ENCODE assay signal across 28 mouse cellular contexts in genomic region chr3:107848126-107848525, GRCm38 (mm10). TPM values are rescaled to one million over a fixed set of nuclear protein-coding genes. Genes with fewer than 3 reads are reported as not detected.
A peak's percentile ranks its signal among the peaks of the same experiment; 100 is the strongest.
DNase-seq lines count a peak whose midpoint lies in the region; ATAC-seq and TF ChIP-seq lines count a peak whose summit lies in the region.
"Had no signal": no experiment of that assay in that cellular context is flagged by ENCODE, and none has a peak within 500 bp of the region (broad histone marks: within the 10 kb centered on the region; RNA-seq: fewer than 3 reads in every experiment).

No protein-coding gene starts in this region.

- 0 out of 2 replicates have a peak overlapping the region, but pooled peaks have one; percentile 26 for H3K27ac ChIP-seq in hindbrain, embryonic 10.5 days
- H3K27ac ChIP-seq in hindbrain, embryonic 12.5 days: no peak overlapping the region
- H3K27ac ChIP-seq in layer of hippocampus, adult 2 months: peak overlapping the region; percentile 77
- H3K27ac ChIP-seq in stomach, embryonic 15.5 days: 0 out of 2 replicates have a peak overlapping the region, but pooled peaks have one; percentile 8
- no peak overlapping the region for H3K27ac ChIP-seq in kidney, adult 2 months (ENCODE audit: insufficient read depth, low read depth, low read length)

- H3K27me3 ChIP-seq in hindbrain, embryonic 10.5 days (ENCODE audit: insufficient read depth, poor library complexity, severe bottlenecking): no peaks in the 10 kb centered on the region
- no peaks in the 10 kb centered on the region for H3K27me3 ChIP-seq in hindbrain, embryonic 12.5 days
- no peaks in the 10 kb centered on the region for H3K27me3 ChIP-seq in stomach, embryonic 15.5 days (replicated peaks)
- no peaks in the 10 kb centered on the region for H3K27me3 ChIP-seq in kidney, adult 2 months (replicated peaks; ENCODE audit: control insufficient read depth, insufficient read depth, low read length)
- H3K27me3 ChIP-seq: CH12.LX had no signal

- ATAC-seq in hindbrain, embryonic 12.5 days (ENCODE audit: low FRiP score): no peak
- ATAC-seq in stomach, embryonic 15.5 days (ENCODE audit: insufficient read depth, low FRiP score, low read depth): no peak
- ATAC-seq: forebrain, postnatal 0 days; hindbrain, embryonic 16.5 days; midbrain, embryonic 16.5 days had no signal

- H3K9me3 ChIP-seq in hindbrain, embryonic 10.5 days: no peaks in the 10 kb centered on the region
- H3K9me3 ChIP-seq in hindbrain, embryonic 12.5 days (replicated peaks): no peaks in the 10 kb centered on the region
- H3K9me3 ChIP-seq in stomach, embryonic 15.5 days: no peaks in the 10 kb centered on the region
- H3K9me3 ChIP-seq: megakaryocyte, embryonic 14.5 days had no signal

- no peak overlapping the region for H3K9ac ChIP-seq in hindbrain, embryonic 12.5 days
- no peak overlapping the region for H3K9ac ChIP-seq in stomach, embryonic 15.5 days
- H3K9ac ChIP-seq: forebrain, postnatal 0 days had no signal

- H3K4me1 ChIP-seq in hindbrain, embryonic 10.5 days (replicated peaks): peaks cover 39% of the 10 kb centered on the region
- H3K4me1 ChIP-seq in hindbrain, embryonic 12.5 days: peaks cover 39% of the 10 kb centered on the region
- peaks cover 16% of the 10 kb centered on the region for H3K4me1 ChIP-seq in stomach, embryonic 15.5 days
- H3K4me1 ChIP-seq in kidney, adult 2 months (ENCODE audit: control insufficient read depth, insufficient read depth, low read length): no peaks in the 10 kb centered on the region

- no peak; the same call in 1 of the 2 replicates for TF ChIP-seq CTCF in layer of hippocampus, adult 2 months (conservative IDR thresholded peaks at IDR 0.05)
- no peak for TF ChIP-seq CTCF in kidney, adult 2 months (conservative IDR thresholded peaks at IDR 0.05; ENCODE audit: insufficient read depth, insufficient read length, low read depth, low read length)

- TF ChIP-seq POLR2A in kidney, adult 2 months (IDR thresholded peaks at IDR 0.05; ENCODE audit: low read depth, low read length): no peak

- DNase-seq in hindbrain, embryonic 10.5 days (ENCODE audit: low spot score): no peak
- peak; percentile 16 for DNase-seq in retina, embryonic 14.5 days (ENCODE audit: low spot score)
- DNase-seq in retina, postnatal 1 day: no peak
- DNase-seq in layer of hippocampus, adult 2 months (ENCODE audit: low spot score in 2 of 2): peak; percentile 55 to 56
- DNase-seq in heart, adult 8-10 months (ENCODE audit: low spot score): no peak
- DNase-seq in kidney, adult 2 months: no peak
- DNase-seq: adrenal gland, postnatal 25 days; cerebellum, adult 2 months; cerebellum, postnatal 36 days; forebrain, postnatal 0 days; heart, adult 11 months; heart, postnatal 36 days; kidney, adult 18-20 months; kidney, postnatal 10 days; left cerebral cortex, postnatal 4 days; lung, adult 2 months; right cerebral cortex, postnatal 14 days; thymus, postnatal 25 days had no signal

- no peak overlapping the region for H3K4me2 ChIP-seq in hindbrain, embryonic 12.5 days (replicated peaks)
- H3K4me2 ChIP-seq in stomach, embryonic 15.5 days: no peak overlapping the region
- H3K4me2 ChIP-seq: liver, embryonic 11.5 days had no signal

- 35% methylated on average over 4 of the region's 4 CpGs for WGBS in hindbrain, embryonic 10.5 days
- WGBS in hindbrain, embryonic 12.5 days: 38% methylated on average over 4 of the region's 4 CpGs
- whole genome bisulfite sequencing in stomach, embryonic 15.5 days: 41% methylated on average over 4 of the region's 4 CpGs
- WGBS in kidney, adult 2 months: 79% methylated on average over 4 of the region's 4 CpGs

- H3K36me3 ChIP-seq in hindbrain, embryonic 10.5 days: no peaks in the 10 kb centered on the region
- no peaks in the 10 kb centered on the region for H3K36me3 ChIP-seq in hindbrain, embryonic 12.5 days
- H3K36me3 ChIP-seq in stomach, embryonic 15.5 days: no peaks in the 10 kb centered on the region
- H3K36me3 ChIP-seq in kidney, adult 2 months (ENCODE audit: control insufficient read depth, insufficient read depth, low read length): no peaks in the 10 kb centered on the region

- H3K4me3 ChIP-seq in hindbrain, embryonic 10.5 days: no peak overlapping the region
- no peak overlapping the region for H3K4me3 ChIP-seq in hindbrain, embryonic 12.5 days
- no peak overlapping the region for H3K4me3 ChIP-seq in layer of hippocampus, adult 2 months
- no peak overlapping the region for H3K4me3 ChIP-seq in stomach, embryonic 15.5 days (replicated peaks)
- H3K4me3 ChIP-seq in kidney, adult 2 months (ENCODE audit: insufficient read depth, low read depth, low read length): no peak overlapping the region
- H3K4me3 ChIP-seq: megakaryocyte, embryonic 14.5 days had no signal

RNA-seq across cellular contexts. Expression of gene Eps8l3, which starts 28.9 kb away (rescaled TPM):
- polyA plus RNA-seq in hindbrain, embryonic 10.5 days (2016; fragmentation: Nextera tagmentation; extraction: Ambion mirVana): not detected in 2 replicates
- not detected in 2 replicates for polyA plus RNA-seq in hindbrain, embryonic 12.5 days (2016; fragmentation: Nextera tagmentation; extraction: Ambion mirVana)
- not detected for total RNA-seq in layer of hippocampus, adult 2 months (2021)
- polyA plus RNA-seq in stomach, embryonic 15.5 days (2015; fragmentation: Nextera tagmentation; extraction: Ambion mirVana): 34.9 and 49.0 TPM in 2 replicates
- not detected for total RNA-seq in heart, adult 8-10 months (2022)
- polyA plus RNA-seq in kidney, adult 2 months (2012; rRNA removed): 0.72 TPM in 2 replicates
- total RNA-seq: adrenal gland, postnatal 25 days; CH12.LX; forebrain, postnatal 0 days; gastrocnemius, adult 8-10 months; heart, postnatal 36 days; left cerebral cortex, postnatal 4 days had no signal
- polyA plus RNA-seq: embryonic facial prominence, embryonic 11.5 days; forebrain, postnatal 0 days; heart, embryonic 14.5 days; hindbrain, embryonic 16.5 days; liver, embryonic 11.5 days; lung, adult 2 months; midbrain, embryonic 16.5 days had no signal

RNA-seq across cellular contexts. Expression of gene Gstm5, which starts 47.5 kb away (rescaled TPM):
- 219 and 233 TPM in 2 replicates for polyA plus RNA-seq in hindbrain, embryonic 10.5 days (2016; fragmentation: Nextera tagmentation; extraction: Ambion mirVana)
- polyA plus RNA-seq in hindbrain, embryonic 12.5 days (2016; fragmentation: Nextera tagmentation; extraction: Ambion mirVana): 203 and 230 TPM in 2 replicates
- 100 to 1,000 TPM; 282 to 304 TPM for total RNA-seq in layer of hippocampus, adult 2 months (2021)
- 149 and 159 TPM in 2 replicates for polyA plus RNA-seq in stomach, embryonic 15.5 days (2015; fragmentation: Nextera tagmentation; extraction: Ambion mirVana)
- 10 to 100 TPM; 48.4 to 59.4 (median 52.4) TPM for total RNA-seq in heart, adult 8-10 months (2022)
- polyA plus RNA-seq in kidney, adult 2 months (2012; rRNA removed): 172 and 198 TPM in 2 replicates

Comparison
In these comparisons a context has a peak if more than half of its experiments do, and no peak if none do; other contexts are left out.
1. DNase-seq: peak in retina, embryonic 14.5 days (single experiment) and layer of hippocampus, adult 2 months (2 of 2); none in hindbrain, embryonic 10.5 days (single experiment), retina, postnatal 1 day (single experiment), heart, adult 8-10 months (single experiment) and kidney, adult 2 months (single experiment).
2. H3K27ac ChIP-seq: peak in hindbrain, embryonic 10.5 days (single experiment), layer of hippocampus, adult 2 months (single experiment) and stomach, embryonic 15.5 days (single experiment); none in hindbrain, embryonic 12.5 days (single experiment) and kidney, adult 2 months (single experiment).
3. RNA of gene Eps8l3, which starts 28.9 kb away (polyA plus RNA-seq): 34.9 to 49.0 TPM in stomach, embryonic 15.5 days; 0.72 TPM in kidney, adult 2 months, not detected in hindbrain, embryonic 10.5 days and not detected in hindbrain, embryonic 12.5 days; every median in the first group is over 10 times any median in the second.